Mouse (Mus musculus) heart, embryonic 14.5 days (tissue): ENCODE measurements at regions not wholly inside any gene's neighbourhood (a gene's known extent, or its start where the extent isn't known, plus 50 kb on each side); places are given as distances from the start of the nearest gene placed in this dataset.

Source experiments
- ATAC-seq: fragments of 200-750 bp; cut with Nextera tagmentation; 2 replicates; pipeline ENCODE4 v1.8.0; 2017; ENCODE audit warnings: low read depth, moderate TSS enrichment; ENCODE audit not compliant: insufficient number of reproducible peaks, insufficient read depth, low FRiP score
- H3K27ac ChIP-seq, 2 experiments: fragments of 200-500 bp in 1 of 2; fragments of 300-500 bp in 1 of 2; sonication (generic) in 1 of 2; replicated peaks in 1 of 2; 2 replicates each; pipeline ENCODE4 v1.5.1; 2012 to 2014; ENCODE audit warnings: low read depth in 2 of 2, low read length in 2 of 2, control low read depth in 1 of 2, mild to moderate bottlenecking in 1 of 2, mixed read lengths in 1 of 2; ENCODE audit not compliant: control insufficient read depth in 1 of 2, insufficient read depth in 1 of 2
- H3K27me3 ChIP-seq: fragments of 300-500 bp; sonication (generic); 2 replicates; pipeline ENCODE4 v1.6.1; 2014; ENCODE audit warnings: mild to moderate bottlenecking, low read length, control low read depth; ENCODE audit not compliant: control insufficient read depth, insufficient read depth
- H3K36me3 ChIP-seq: fragments of 300-500 bp; sonication (generic); 2 replicates; pipeline ENCODE4 v1.6.1; 2014; ENCODE audit warnings: mild to moderate bottlenecking, control low read depth, low read length, mixed read lengths; ENCODE audit not compliant: control insufficient read depth, insufficient read depth
- H3K4me1 ChIP-seq, 2 experiments: fragments of 200-500 bp in 1 of 2; fragments of 300-500 bp in 1 of 2; sonication (generic) in 1 of 2; 2 replicates each; pipeline ENCODE4 v1.6.1; 2012 to 2014; ENCODE audit warnings: low read length in 2 of 2, control low read depth in 1 of 2, mixed read lengths in 1 of 2; ENCODE audit not compliant: control insufficient read depth in 2 of 2, insufficient read depth in 2 of 2
- H3K4me2 ChIP-seq: fragments of 300-500 bp; sonication (generic); 2 replicates; pipeline ENCODE4 v1.6.1; 2014; ENCODE audit warnings: mild to moderate bottlenecking, low read length
- H3K4me3 ChIP-seq, 2 experiments: fragments of 200-500 bp in 1 of 2; fragments of 300-500 bp in 1 of 2; sonication (generic) in 1 of 2; 2 replicates each; pipeline ENCODE4 v1.5.1; 2012 to 2014; ENCODE audit warnings: low read length in 2 of 2, mild to moderate bottlenecking in 2 of 2, control low read depth in 1 of 2, low read depth in 1 of 2, moderate library complexity in 1 of 2; ENCODE audit not compliant: control insufficient read depth in 1 of 2, insufficient read depth in 1 of 2
- H3K9ac ChIP-seq: fragments of 300-500 bp; sonication (generic); 2 replicates; pipeline ENCODE4 v1.6.1; 2014; ENCODE audit warnings: mild to moderate bottlenecking, low read length
- H3K9me3 ChIP-seq: fragments of 300-500 bp; sonication (generic); 2 replicates; pipeline ENCODE4 v1.6.1; 2016; ENCODE audit warnings: low read length, control low read depth; ENCODE audit not compliant: control insufficient read depth
- WGBS: fragments of 180-500 bp; shearing (Covaris S2); extraction: QIAGEN DNeasy Blood & Tissue Kit; methylation state at CpG from one replicate; pipeline ENCODE4 v1.1.7; 2014; 5-methylcytosine and 5-hydroxymethylcytosine counted together

DNA sequence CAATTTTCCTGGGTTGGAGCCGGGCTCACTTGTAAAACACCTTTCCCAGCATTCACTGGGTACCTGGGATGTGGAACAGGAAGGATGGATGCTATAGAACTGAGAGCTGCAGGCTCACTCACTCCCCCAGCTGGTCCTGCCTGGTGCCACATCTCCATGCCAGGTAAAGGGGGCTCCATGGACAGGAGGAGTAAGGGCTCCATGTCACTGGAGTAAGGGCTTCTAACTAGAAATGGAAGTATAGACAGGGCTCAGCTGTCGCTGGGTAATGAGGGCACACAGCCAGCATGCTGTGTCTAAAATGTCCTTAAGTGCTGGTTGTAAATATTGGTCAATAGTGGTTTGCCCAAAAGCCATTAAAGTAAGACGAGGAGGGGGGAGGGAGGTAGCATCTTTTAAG is 99.4 kb upstream of the Gpr12 start:
- Histone ChIP-seq H3K4me1 (peaks cover 2% of the 10 kb centered on the region in 2 experiments; a peak in 1 of 4 replicates), H3K9ac (no peak overlapping the region), H3K27ac (no peak overlapping the region), H3K36me3 (no peaks in the 10 kb centered on the region), H3K9me3 (no peaks in the 10 kb centered on the region), H3K4me2 (no peak overlapping the region), H3K4me3 (no peak overlapping the region), H3K27me3 (no peaks in the 10 kb centered on the region)
- ATAC-seq, result no peak
- 58% methylated on average over 3 of the region's 3 CpGs for WGBS

DNA sequence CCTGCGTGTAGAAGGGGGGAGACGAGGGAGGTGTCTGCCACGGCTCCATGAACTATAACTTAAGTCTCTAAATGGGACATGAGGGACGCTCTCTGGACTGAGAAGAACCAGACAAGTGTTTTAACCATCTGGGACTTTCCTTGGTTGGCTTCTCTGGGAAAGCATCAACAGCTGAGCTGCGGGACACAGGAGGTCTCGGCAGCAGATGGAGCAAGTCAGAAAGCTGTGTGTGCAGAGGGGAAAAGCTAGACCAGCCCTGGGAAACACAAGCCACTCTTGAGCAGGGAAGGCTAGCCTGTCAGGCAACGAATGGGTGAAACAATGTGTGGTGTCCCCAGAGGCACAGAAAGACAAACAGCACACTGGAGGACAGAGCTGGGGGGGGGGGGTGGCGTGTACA is 98.5 kb upstream of the Gpr12 start:
- WGBS, result 58% methylated on average over 7 of the region's 8 CpGs
- no peak for ATAC-seq
- Histone ChIP-seq H3K9ac (no peak overlapping the region), H3K27me3 (no peaks in the 10 kb centered on the region), H3K9me3 (no peaks in the 10 kb centered on the region), H3K4me1 (peaks cover 7 to 9% of the 10 kb centered on the region in 2 experiments; a peak in 3 of 4 replicates), H3K4me2 (no peak overlapping the region), H3K4me3 (no peak overlapping the region), H3K36me3 (no peaks in the 10 kb centered on the region), H3K27ac (no peak overlapping the region)

DNA sequence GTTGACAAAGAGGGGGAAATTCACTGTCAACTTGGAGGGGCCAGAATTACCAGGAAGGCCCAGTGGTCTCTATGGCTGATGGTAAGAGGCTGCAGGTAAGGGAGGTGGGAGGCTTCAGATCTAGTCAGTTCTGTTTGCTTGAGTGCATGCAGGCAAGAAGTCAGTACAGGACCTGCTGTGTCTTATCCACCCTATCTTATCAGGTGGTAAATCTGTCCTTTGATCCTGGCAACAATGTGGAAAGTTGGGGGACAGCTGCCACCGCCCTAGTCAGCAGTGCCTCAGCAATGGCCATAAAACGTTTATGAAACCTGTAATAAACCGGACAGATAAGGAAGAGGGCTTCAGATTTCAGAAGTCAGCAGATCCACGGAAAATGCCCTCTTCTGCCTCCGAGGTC is 97.9 kb upstream of the Gpr12 start:
- H3K4me2 ChIP-seq, result no peak overlapping the region
- H3K4me3 ChIP-seq, result no peak overlapping the region
- no peaks in the 10 kb centered on the region for H3K9me3 ChIP-seq
- H3K4me1 ChIP-seq, result peaks cover 9% of the 10 kb centered on the region in 2 experiments; a peak in 3 of 4 replicates
- ATAC-seq, result no peak
- H3K36me3 ChIP-seq, result no peaks in the 10 kb centered on the region
- no peak overlapping the region for H3K9ac ChIP-seq
- H3K27ac ChIP-seq, result no peak overlapping the region
- H3K27me3 ChIP-seq, result no peaks in the 10 kb centered on the region
- WGBS, result 64% methylated on average over 5 of the region's 5 CpGs

DNA sequence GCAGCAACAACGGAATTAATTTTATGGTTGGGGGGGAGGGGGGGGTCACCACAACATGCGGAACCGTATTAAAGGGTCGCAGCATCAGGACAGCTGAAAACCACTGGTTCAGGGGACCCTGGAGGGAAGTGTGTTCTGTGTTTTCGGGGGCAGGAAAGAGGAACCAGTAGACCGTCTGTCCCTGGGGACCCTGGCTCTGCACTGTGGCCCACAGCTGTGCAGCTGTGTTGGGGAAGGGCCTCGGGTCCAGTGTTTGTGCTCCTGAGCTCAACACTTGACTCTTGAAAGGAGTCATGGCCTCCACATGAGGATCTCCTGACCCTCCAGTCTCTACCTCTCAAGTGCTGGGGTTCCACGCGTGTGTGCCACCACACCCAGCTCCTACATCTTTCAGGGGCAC is 96.5 kb upstream of the Gpr12 start:
- Histone ChIP-seq H3K9ac (no peak overlapping the region), H3K4me2 (no peak overlapping the region), H3K27me3 (no peaks in the 10 kb centered on the region), H3K27ac (no peak overlapping the region), H3K4me1 (peaks cover 9% of the 10 kb centered on the region in 2 experiments; a peak in 3 of 4 replicates), H3K36me3 (no peaks in the 10 kb centered on the region), H3K4me3 (no peak overlapping the region), H3K9me3 (no peaks in the 10 kb centered on the region)
- ATAC-seq, result no peak
- WGBS, result 83% methylated on average over 9 of the region's 9 CpGs

DNA sequence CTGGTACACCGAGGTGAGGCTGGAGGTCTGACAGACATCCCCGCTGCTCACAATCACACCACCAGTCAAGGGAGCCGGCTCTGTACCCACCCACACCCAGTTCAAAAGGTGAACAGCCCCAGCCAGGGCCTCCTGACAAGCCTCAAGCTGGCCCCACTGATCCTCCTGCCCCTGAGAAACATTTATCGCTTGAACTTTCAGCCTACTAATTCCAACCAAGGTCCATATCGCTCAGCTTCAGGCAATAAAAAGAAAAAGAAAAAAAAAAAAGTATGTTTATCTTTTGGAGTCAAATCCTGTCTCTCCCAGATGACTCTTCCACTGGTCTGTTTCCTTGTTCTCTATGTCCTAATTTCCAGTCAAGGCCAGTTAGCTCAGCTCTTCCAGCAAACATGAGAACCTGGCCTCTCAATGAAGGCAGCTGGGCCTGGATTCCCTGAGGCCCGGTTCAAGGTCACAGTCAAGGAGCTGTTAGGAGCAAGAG is 94.2 kb upstream of the Gpr12 start:
- no peak for ATAC-seq
- Histone ChIP-seq H3K27me3 (no peaks in the 10 kb centered on the region), H3K4me1 (peaks cover 11 to 13% of the 10 kb centered on the region in 2 experiments; a peak in 3 of 4 replicates), H3K9me3 (no peaks in the 10 kb centered on the region), H3K4me3 (no peak overlapping the region), H3K4me2 (no peak overlapping the region), H3K27ac (no peak overlapping the region), H3K9ac (no peak overlapping the region), H3K36me3 (no peaks in the 10 kb centered on the region)
- 38% methylated on average over 6 of the region's 6 CpGs for WGBS

DNA sequence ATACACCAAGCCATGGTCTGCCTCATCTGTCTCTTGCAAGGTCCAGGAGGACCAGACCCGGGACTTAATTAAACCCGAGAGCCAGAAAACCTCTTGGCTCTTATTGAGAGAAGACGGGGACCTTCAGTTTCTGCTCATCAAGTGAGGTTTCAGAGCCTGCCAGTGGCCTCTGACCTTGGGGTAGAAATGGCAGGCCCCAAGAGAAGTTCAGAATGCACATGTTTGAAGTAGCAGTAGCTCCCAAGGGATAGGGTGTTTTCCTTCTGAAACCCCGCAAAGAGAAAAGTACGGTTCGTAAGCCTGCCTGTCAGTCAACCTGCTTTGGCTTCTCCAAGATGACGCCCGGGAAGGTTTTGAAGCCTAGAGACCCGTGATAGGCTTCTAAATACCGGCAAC is 93.7 kb upstream of the Gpr12 start:
- Histone ChIP-seq H3K4me3 (no peak overlapping the region), H3K4me2 (no peak overlapping the region), H3K36me3 (no peaks in the 10 kb centered on the region), H3K27ac (no peak overlapping the region), H3K27me3 (no peaks in the 10 kb centered on the region), H3K9me3 (no peaks in the 10 kb centered on the region), H3K9ac (no peak overlapping the region), H3K4me1 (peaks cover 11 to 13% of the 10 kb centered on the region in 2 experiments; a peak in 3 of 4 replicates)
- WGBS, result 63% methylated on average over 10 of the region's 10 CpGs
- ATAC-seq, result no peak

DNA sequence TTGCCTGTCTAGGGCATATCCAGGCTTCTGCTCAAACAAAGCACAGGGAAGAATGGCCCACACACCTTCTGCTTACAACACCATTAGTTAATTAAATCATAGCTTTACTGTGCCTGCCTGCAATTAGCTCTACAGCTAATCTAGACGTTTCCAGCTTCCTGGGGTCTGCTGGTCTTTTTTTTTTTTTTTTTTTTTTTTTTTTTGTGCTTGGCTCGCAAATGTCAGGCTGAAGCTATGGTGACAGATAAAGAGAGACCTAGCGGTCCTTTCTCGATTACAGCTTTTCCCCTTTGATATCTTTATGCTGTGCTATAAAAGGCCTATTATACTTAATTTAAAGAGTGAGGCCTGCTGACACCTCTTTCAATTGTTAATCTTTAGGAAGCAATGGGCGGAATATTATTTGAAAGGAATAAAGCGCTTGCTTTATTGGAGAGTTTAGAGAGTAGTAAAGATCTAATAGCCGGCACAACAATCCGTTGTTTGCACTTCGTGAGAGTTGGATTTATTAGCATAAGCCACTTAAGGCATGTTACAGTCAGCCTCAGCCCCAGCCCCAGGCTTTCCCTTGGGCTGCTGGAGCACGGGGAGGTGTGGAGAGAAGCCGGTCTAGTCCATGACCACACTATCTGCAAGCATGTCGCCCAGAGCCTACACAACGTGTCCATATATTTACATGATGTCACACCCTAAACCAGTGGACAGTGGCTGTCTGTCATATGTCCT is 93.2 kb upstream of the Gpr12 start:
- 70% methylated on average over 13 of the region's 13 CpGs for WGBS
- no peak for ATAC-seq
- H3K9me3 ChIP-seq, result no peaks in the 10 kb centered on the region
- no peaks in the 10 kb centered on the region for H3K36me3 ChIP-seq
- no peak overlapping the region for H3K4me3 ChIP-seq
- no peaks in the 10 kb centered on the region for H3K27me3 ChIP-seq
- no peak overlapping the region for H3K9ac ChIP-seq
- no peak overlapping the region for H3K27ac ChIP-seq
- H3K4me1 ChIP-seq, result peaks cover 11 to 13% of the 10 kb centered on the region in 2 experiments; a peak in 3 of 4 replicates
- H3K4me2 ChIP-seq, result no peak overlapping the region

DNA sequence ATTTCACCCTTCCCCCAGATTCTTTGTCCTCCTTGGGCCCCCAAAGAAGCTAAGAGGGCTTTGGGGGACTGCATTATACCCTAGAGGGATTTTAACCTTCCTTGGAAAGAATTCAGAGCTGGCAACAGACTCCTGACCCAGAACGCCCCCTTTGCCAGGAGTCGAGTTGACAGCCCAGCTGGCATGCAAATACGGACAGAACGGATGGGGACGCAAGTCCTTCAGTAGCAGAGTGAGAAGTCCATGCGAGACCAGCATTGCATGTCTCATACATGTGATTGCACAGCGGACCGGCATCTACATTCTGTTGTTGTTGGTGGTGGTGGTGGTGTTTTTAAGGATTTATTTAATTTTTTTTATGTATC is 92.1 kb upstream of the Gpr12 start:
- H3K4me3 ChIP-seq, result no peak overlapping the region
- H3K9me3 ChIP-seq, result no peaks in the 10 kb centered on the region
- H3K36me3 ChIP-seq, result no peaks in the 10 kb centered on the region
- no peak overlapping the region for H3K4me2 ChIP-seq
- WGBS, result 90% methylated on average over 8 of the region's 8 CpGs
- ATAC-seq, result no peak
- H3K4me1 ChIP-seq, result peaks cover 11 to 13% of the 10 kb centered on the region in 2 experiments; a peak in 3 of 4 replicates
- no peak overlapping the region for H3K9ac ChIP-seq
- peak overlapping the region in 1 of 2 experiments; percentile 30; a peak in 1 of 4 replicates for H3K27ac ChIP-seq
- H3K27me3 ChIP-seq, result no peaks in the 10 kb centered on the region
